Mouse (Mus musculus) heart, adult 18-20 months (tissue): ENCODE data around the gene Hapln2. TPM values are rescaled to one million over a fixed set of nuclear protein-coding genes. Genes with fewer than 3 reads are reported as not detected.

Source experiments
- DNase-seq, 2 experiments: peaks; one replicate each; pipeline ENCODE4 v3.0.0; 2021 to 2022; ENCODE audit warnings: mixed read lengths in 1 of 2
- total RNA-seq, 2 experiments: library from RNA; stranded (reverse); gene quantifications; 2 replicates each; pipeline ENCODE4 v1.2.3; 2021

Hapln2 gene
- total RNA-seq, 2 experiments from 2014 or later: not detected

GRCm38 (mm10) chr3:87981894-87982835, 45.2 kb downstream of the Hapln2 start:
- peak; percentile 79 to 92 for DNase-seq

GRCm38 (mm10) chr3:87981214-87981760, 46.1 kb downstream of the Hapln2 start:
- no peak for DNase-seq

GRCm38 (mm10) chr3:87980728-87981127, 46.7 kb downstream of the Hapln2 start:
- no peak for DNase-seq

- DNase-seq: no peak
Measured at GRCm38 (mm10) chr3:87980085-87980484, 47.3 kb downstream of the Hapln2 start.

- DNase-seq: no peak
Measured at GRCm38 (mm10) chr3:87979493-87979892, 47.9 kb downstream of the Hapln2 start.

- peak; percentile 50 to 73 for DNase-seq
Measured at GRCm38 (mm10) chr3:87974381-87974987, 52.9 kb downstream of the Hapln2 start.

- DNase-seq: peak in 1 of 2 experiments; percentile 27
Measured at GRCm38 (mm10) chr3:87973593-87974380, 53.6 kb downstream of the Hapln2 start.

GRCm38 (mm10) chr3:87972776-87973175, 54.6 kb downstream of the Hapln2 start:
- no peak for DNase-seq

- no peak for DNase-seq
Measured at GRCm38 (mm10) chr3:87972203-87972664, 55.1 kb downstream of the Hapln2 start.

Other genes with a start within 250 kb of the Hapln2 start
- under 1 TPM in 1 of 2 experiments, not detected in 1; 0.57 TPM for gene Ntrk1, start 232.4 kb downstream of the Hapln2 start, total RNA-seq
- gene Insrr, start 230.6 kb downstream of the Hapln2 start, total RNA-seq: under 1 TPM in 1 of 2 experiments, not detected in 1; 0.10 TPM
- gene Pear1, start 203.3 kb downstream of the Hapln2 start, total RNA-seq: 10 to 100 TPM; 14.0 to 15.6 TPM
- gene Sh2d2a, start 180.8 kb downstream of the Hapln2 start, total RNA-seq: 1 to 10 TPM in 1 of 2 experiments, under 1 TPM in 1; 0.17 to 1.2 TPM
- 10 to 100 TPM; 45.6 to 47.9 TPM for gene Prcc, start 142.0 kb downstream of the Hapln2 start, total RNA-seq
- 100 to 1,000 TPM; 111 to 117 TPM for gene Hdgf, start 121.3 kb downstream of the Hapln2 start, total RNA-seq
- 10 to 100 TPM; 75.0 to 77.9 TPM for gene Mrpl24, start 108.1 kb downstream of the Hapln2 start, total RNA-seq
- 10 to 100 TPM; 10.8 to 11.5 TPM for gene Isg20l2, start 97.3 kb downstream of the Hapln2 start, total RNA-seq
- gene Rrnad1, start 96.9 kb downstream of the Hapln2 start, total RNA-seq: 1 to 10 TPM; 4.8 to 5.1 TPM
- gene Crabp2, start 78.9 kb downstream of the Hapln2 start, total RNA-seq: not detected
- gene Nes, start 56.5 kb downstream of the Hapln2 start, total RNA-seq: 10 to 100 TPM; 12.5 to 24.8 TPM
- gene Bcan, start 27.4 kb downstream of the Hapln2 start, total RNA-seq: under 1 TPM in 1 of 2 experiments, not detected in 1; 0.32 TPM
- gene Gpatch4, start 15.5 kb upstream of the Hapln2 start, total RNA-seq: 10 to 100 TPM; 10.9 to 12.3 TPM
- gene Naxe, start 30.9 kb upstream of the Hapln2 start, total RNA-seq: 10 to 100 TPM; 90.7 to 95.9 TPM
- not detected for gene Ttc24, start 50.7 kb upstream of the Hapln2 start, total RNA-seq
- under 1 TPM; 0.39 to 0.69 TPM for gene Iqgap3, start 54.4 kb upstream of the Hapln2 start, total RNA-seq
- 100 to 1,000 TPM; 120 TPM for gene Mef2d, start 114.8 kb upstream of the Hapln2 start, total RNA-seq
- under 1 TPM in 1 of 2 experiments, not detected in 1; 0.64 TPM for gene Rhbg, start 227.1 kb upstream of the Hapln2 start, total RNA-seq